Mouse (Mus musculus) thymus, postnatal 10 days (tissue): Measurements from ENCODE around the gene C8a.
A peak's percentile ranks its signal among the peaks of the same experiment; 100 is the strongest.

Experiments used
- DNase-seq, 2 experiments: peaks; one replicate each; pipeline ENCODE4 v3.0.0; 2021; ENCODE audit warnings: low spot score in 2 of 2

The C8a gene

DNA sequence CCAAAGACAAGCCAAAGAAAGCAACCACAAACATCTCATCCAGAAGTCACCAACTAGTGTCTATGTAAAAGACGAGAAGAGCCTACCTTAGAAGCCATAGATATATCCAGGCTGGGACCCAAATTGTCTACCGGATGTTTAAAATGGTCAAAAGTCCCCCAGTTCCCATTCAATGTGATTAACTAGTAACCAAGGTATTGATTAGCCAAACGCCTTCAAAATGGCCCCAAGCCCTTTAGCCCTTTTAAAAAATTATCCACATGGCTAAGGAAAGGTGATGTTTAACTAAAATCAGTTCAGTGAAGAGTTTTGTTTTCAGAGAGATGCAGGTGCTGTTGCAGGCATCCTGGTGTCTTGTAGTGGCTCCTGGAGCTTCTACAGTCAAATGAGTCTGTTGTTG, at the start of gene C8a:
Gene C8a (minus strand): TSS at position 76 of the 400 bp plus-strand sequence.
- no peak for DNase-seq

DNA sequence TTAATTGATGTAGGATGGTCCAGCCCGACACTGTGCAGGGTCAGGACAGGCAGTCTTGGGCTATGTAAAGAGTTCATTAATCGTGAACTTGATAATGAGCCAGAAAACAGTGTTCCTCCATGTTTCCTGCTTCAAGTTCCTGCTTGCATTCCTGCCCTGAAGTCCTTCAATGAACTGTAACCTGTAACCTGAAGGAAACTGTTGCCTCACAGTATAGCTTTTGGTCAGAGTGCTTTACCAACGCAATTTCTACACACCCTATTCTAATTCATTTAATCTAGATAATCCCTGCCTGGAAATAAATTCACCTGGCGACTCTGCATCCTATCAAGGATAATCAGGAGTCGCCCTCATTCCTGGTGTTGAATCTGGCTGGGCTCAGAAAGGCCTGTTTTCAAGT, 49.2 kb upstream of the C8a start:
- DNase-seq = no peak

DNA sequence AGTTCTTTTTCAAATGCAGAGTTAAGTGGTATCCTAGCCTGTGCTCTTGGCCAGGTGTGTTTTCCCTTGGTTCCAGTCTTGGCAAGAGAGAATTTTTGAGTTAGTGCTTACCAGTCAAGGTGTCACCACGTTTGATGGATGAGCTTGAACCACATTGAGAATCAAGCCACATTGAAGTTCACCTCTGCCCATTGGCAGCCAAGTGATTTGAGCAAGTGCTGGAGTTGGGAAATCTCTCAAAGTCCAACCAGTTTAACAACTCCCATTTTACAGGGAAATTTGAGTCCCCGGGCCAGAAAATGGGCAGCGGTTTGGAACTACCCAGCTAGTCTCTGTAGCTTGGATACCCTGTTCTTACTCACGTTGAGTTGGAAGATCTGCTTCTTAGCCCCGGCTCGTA, 41.8 kb upstream of the C8a start:
- no peak for DNase-seq

DNA sequence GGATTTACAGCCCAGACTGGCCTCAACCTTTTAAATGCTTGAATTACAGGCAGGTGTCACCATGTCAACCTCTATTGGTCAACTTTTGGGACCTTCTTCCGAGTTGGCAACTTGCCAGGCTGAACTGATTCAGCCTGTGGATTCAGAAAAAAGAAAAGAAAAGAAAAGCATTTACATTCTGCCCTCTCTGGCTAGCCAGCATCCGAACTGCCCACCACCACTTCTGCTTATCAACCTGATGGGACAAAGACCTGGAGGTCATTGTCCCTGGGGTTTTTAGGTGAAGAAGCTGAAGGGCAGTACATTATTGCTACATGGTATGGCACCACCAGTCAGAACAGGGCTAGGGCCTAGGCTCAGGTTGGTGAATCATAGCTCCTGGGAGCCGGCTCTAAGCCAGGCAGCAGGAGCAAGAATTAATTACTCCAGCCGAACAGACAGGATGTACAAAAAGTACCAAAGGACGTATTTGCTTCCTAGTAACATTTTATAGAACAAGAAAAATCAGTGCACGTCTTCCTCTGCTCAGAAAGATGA, 38.6 kb upstream of the C8a start:
- no peak for DNase-seq

DNA sequence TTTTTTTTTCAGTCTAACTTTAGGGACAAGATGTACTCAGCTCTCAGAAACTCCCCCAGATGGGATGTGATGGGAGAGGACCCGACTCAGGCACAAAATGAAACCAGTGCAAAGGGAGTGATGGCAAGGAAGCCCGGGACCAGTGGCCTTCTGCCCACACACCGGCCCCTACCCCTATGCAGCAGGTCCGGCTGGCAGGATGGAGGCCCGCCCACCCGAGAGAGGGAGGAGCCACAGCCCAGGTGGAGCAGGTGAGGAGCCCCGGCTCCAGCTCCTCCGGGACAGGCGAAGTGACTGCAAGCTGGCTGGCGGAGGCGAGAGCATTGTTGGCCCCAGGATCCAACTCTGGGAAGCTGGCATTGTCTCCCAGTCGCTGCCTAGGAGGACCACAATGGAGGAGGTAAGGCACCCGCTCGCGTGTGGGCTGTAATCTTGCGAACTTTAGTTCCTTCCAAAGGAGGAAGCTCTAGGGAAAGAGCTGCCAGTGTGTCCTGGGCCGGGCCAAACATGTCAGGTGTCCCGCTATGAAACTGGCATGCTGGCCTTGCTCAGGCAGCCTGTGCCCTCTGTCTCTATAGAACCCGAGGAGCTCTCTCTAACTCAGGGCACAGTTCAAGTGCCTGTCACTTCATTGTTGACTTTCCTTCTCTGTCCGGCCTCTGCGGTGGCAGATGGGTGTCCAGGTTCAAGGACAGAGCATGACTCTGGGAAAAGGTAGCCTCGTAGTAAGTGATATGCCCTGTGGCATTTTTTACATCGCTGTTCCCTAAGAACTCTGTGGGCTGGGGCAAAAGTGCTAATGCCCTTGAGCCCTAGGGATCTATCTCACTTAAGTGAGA, 37.3 kb upstream of the C8a start, which contains the start of gene Fyb2:
Gene Fyb2 (plus strand): TSS at position 166 of the 839 bp plus-strand sequence.
- no peak for DNase-seq

DNA sequence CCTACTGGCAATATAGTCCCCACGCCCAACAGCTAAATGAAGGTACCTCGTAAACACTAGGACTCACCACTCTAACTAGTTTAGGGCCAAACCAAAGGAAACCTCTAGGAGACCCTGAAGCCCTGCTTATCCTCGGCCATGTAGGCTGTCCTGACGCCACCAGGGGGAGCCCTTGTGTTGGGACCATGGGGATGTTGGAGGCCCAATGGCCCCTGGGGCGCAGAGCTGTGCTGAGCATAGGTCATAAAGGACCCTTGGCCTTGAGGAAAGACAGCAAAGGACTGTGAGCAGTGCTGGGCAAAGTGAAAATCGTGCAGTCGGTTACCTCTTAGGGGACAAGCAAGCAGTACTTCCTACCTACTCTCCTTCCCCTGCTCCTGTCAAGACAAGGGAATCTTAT, 35.5 kb upstream of the C8a start:
- peak; percentile 12 to 58 for DNase-seq

DNA sequence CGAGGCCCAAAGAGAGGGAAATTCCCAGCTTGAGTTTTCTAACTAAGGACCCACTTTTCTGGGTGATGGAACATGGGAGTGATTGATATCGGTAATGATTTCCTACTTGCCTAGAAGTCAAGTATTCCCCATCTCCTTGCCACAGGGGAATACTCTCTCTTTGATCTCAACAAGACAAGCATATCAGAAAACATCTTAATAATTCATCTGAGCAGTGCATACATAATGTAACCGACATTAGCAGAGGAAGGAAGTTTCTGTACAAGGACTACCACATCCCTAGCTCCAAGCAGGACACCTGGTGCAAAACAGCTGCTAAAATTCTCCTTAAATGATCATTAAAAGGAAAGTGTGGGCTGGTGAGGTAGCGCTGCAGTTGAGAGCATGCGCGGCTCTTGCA, 28.9 kb upstream of the C8a start:
- no peak for DNase-seq

DNA sequence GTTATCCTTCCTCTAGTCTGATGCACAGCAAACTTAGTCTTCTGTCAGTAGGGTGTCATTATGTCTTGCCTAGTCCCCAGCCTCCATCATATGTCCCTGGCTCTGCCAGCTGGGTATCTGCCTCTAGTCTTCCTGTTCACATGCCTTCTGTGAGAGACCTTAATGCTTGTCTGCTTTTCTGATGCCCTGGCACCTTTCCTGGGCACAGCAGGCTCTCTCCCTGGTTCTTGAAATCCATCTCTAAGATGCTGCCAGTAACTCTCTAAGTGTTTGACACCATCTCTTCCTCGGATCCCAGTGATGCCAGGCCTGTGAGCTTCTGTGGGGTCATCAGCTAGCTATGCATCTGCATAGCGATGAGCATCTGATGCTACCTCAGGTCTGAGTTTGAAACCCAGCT, 26.6 kb upstream of the C8a start:
- DNase-seq = no peak

DNA sequence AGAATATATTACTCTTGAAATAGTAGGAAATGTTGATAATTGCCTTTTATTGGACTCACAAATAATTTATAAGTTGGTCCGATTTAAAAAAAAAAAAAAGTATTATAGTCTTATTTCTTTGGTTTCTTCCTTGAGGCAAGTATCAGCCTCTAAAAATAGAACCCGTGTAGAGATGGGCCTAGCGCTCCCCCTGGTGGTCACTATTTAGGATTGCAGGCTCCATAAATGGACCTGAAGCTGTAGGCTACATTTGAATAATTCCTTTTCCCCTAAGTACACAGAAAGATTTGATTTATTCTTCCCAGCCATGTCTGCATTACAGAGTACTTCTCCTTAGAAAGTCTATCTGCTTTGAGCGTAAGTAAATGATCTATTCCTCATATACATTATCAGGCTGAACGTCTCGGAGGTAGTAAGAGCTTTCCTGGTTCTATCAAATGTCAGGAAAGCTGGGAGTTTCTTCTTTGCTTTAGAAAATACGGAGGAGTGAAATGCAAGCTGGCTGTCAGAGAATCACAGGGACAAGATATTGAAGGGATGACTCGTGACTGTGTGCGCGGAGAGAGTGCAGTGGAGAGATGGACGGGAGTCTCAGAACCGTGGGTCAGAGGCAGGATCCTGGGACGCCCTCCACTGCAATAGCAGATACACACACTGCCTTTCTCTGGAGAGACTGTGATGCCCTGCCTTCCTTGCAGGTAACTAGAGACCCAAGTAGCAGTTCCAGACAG, 18.0 kb upstream of the C8a start:
- DNase-seq = peak in 1 of 2 experiments; percentile 18

DNA sequence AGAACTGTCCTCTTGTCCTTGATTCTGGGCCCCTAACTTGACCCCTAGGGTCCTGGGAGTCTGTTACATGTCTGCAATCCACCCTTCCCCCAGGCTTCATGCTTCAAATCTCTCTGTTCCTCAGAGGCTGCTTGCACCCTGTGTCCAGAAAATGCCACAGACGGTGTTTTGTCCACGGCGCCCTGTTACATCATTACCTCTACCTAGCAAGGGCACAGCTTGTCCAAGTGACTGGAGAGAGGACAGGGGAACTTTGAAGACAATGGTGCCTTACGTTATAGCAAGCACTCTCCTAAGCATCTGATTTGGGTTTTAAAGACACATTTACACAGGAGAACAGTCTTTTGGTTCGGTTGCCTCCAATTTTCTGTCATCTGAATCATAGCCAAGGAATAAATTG, 17.4 kb upstream of the C8a start:
- DNase-seq = no peak

DNA sequence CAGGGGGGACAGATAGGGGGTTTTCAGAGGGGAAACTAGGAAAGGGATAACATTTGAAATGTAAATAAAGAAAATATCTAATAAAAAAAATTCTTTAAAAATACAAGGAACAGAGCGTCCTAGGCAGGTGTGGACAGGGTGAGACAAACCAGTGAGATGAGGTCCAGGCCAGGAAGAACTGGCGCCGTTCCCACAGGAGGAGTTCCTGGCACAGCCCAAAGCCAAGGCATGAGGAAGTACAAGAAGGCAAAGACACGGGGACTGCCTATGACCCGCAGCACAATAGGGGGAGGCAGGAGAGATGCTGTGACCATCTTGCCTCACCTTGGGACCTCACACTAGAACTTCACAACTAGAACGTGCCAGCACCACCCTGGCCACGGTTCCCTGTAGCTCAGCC, 15.5 kb upstream of the C8a start:
- DNase-seq = no peak

DNA sequence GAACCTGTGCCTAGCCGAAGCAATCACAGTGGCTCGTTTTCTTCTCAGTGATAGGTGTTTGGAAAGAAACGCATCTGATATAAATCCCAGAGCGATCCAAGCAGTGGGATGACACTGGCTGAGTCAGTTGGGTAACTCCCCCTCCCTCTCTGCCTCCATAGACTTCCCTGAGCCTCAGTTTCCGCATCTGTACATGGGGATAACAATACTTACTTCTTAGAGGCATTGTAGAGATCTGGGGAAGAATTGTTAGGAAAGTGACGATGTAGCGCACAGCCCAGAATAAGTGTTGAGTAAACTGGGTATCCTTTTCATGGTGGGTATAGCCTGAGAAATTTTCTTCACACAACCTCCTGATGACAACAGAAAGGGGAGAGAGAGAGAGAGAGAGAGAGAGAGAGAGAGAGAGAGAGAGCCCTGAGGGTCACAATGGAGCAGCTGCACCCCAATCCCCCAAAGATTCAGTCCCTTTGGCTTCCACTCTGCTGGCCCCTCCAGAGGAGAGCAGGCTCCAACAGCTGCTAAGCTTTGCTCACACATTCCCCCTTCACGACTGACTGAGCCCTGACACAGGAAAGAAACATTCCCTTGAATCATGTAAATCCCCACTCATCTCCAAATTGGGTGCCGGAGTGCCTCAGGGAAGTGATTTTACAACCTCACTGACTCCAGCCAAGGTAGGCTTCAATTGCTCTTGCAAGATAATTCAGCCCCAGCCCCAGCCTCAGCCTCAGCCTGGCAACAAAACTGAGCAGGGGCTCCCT, 12.5 kb upstream of the C8a start:
- DNase-seq = no peak

DNA sequence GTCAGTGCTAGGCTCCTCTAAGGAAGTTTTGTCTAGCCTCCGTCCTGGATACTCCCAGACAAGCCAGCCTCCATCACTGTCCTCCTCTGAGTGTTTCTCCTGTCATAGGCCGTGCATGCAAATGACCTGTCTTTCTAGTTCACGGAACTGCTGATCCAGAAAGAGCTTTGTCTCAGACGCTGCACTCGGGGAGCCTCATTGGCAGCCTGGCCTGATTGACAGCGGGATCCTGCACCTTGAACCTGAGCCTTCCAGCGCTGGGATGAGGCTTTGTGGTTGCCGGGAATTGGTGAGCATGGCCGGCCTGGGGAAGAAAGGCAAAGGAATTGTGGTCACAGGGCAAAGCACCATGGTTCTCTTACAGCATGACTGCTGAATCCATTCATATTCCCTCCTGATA, 11.3 kb upstream of the C8a start:
- DNase-seq = no peak

DNA sequence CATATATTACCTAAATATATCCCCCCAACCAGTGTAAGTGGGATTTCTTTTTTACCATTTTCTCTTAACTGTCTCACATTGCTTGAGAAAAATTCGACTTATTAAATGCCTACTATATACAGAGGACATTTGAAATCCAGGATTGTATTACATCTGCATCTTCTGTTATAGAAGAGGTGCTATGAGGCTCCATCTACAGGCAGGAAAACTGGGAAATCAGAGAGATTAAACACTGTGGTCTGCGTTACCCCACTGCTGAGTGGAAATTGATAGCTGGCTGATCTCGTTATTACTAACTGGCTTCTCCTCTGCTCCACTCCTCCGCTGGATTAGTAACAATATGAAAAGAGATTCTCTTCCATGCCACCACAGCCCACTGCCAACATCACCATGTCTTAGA, 366 bp downstream of the C8a start:
- no peak for DNase-seq

DNA sequence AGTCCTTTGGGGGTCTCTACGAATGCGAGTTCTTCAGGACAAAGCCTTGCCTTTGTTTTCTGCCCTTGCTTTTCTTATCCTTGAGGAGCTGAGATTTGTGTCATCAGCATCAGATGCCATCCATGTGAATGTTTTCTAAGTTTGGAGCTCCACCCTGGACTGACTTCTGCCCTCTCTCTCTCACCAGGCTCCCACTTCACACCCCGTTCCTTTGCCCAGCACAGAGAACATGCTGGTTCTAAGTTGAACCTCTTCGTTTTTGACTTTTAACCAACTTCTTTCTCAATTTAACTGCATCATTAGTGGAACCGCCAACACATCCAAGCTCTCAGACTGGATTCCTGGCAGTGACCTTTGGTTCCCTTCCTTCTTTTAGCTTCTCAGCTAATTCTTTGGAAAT, 6.0 kb downstream of the C8a start:
- DNase-seq = no peak

DNA sequence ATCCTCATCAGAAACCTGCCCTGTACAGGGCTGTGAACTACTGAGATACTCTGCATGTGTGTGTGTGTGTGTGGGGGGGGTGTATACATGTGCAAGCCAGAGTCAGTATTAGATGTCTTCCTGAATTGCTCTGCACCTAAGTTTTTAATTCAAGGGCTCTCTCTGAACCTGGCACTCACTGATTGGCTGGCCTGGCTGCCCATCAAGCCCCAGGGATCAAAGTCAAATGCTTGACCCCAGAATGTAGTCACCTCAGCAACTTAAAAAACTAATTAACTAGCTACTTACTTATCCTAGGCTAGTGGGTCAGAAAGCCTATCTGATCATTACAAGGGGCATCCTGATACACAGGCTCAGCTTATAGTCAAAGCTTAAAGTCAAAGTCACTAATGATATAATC, 6.6 kb downstream of the C8a start:
- no peak for DNase-seq

DNA sequence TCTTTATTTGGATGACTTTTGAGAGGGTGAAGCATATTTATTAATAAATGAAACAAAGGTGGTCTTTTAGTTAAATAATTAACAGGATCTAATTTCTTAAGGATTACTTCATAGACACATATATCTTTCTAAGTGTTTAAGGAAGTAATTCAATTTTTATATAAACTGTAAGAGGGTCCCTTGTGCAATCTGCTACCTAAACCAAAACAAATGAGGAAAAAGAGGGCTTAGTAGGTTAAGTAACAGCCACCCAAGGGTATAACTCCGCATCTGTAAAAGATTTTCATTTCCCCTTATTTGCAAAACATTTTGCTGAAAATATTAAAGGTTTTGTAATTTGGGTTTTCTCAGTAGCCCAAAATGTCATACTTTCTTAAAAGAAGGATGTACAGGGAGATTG, 11.8 kb downstream of the C8a start:
- no peak for DNase-seq

DNA sequence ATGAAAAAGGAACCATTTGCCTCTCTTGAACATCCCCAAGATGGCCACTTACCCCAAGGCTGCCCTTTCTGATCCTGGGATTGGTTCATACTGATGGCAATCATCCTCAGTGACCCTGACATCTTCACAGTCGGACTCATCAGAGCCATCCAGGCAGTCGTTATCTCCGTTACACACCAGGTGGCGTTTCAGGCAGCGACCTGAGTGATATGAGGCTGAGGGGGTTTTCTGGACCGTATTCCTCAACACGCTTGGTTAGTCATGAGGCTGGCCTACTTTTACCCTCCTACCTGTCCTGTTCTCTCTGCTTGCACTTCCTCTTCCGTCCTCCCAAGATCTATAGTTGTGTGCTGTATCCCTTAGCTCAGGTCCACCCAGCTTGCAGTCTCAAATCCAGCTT, 15.0 kb downstream of the C8a start:
- DNase-seq = no peak

DNA sequence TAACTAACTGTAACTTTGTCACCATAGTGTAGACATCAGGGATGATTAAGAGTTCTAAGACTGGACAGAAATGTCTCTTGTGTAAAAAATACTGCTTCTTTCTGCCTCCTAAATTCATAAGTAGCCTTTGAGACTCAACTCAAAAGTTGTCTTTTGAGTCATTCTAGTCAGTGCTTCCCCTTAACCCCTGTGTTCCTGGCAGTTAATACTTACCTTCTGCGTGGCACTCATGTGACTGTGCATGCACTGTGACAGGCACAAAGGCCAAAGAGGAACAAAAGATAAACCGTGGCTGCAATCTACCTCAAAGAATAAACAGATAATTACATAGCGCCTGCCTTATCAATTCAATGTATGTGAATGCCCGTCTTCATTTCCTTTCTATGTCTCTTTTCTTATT, 18.4 kb downstream of the C8a start:
- no peak for DNase-seq

DNA sequence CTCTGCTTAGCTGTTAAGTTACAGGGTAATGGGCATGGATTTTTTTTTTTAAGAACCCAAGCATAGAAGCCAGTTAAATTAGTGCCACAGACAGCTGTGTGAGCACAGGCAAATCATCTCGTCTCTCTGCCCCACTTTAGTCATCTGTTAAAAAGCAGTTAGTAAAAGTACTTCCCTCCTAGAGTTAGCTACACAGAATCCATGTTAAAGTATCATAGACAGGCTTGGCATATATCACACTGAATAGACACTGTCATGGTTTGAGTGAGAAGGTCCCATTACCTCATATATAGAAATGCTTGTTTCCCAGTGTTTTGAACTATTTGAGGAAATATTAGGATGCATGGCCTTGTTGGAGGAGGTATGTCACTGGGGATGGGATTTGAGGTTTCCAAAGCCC, 19.2 kb downstream of the C8a start, which contains the start of gene Gm17662:
Gene Gm17662 (plus strand): TSS at position 301 of the 400 bp plus-strand sequence.
- no peak for DNase-seq

DNA sequence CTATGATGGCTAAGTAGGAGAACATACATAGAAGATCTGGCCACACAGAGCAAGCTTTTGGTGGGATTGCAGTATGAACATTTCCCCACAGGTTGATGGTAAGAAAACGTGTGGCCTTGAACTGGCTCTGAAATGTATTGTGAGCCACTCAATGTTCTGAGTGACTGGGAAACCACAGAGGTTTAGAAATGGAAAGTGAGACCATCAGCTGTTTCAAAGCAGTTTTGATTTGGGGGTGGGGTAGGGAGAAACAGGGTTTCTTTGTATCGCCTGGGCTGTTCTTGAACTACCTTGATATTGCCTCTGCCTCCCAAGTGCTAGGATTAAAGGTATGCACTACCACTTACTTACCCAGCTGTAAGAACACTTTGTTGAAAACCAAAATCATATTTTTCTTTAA, 21.0 kb downstream of the C8a start:
- no peak for DNase-seq

DNA sequence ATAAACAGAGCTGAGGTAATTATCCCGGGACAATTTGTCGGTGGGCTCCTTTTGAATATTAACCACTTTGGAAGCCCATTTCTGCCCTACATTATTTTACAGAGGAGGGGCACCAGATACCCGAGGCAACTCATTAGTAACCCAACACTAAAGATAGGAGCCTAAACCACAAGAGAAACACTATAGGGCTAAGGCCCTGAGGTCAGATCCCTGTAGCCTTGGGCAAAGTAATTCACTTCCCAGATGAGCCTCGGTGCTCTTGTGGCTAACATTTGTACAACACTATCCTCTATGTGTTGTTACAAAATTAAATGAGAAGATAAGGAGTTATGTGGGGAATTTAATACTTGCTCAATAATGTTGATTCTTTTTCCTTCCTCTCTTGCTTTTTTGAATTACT, 32.7 kb downstream of the C8a start:
- no peak for DNase-seq
